Mouse (Mus musculus): Measurements from ENCODE around the gene Tmem131. TPM values are rescaled to one million over a fixed set of nuclear protein-coding genes. Genes with fewer than 3 reads are reported as not detected.
A peak's percentile ranks its signal among the peaks of the same experiment; 100 is the strongest.

Tmem131 gene
- polyA plus RNA-seq, 1 experiment from 2014 or later, result 13.3 TPM

- Histone ChIP-seq H3K9ac (no peak overlapping the region), H3K27ac (no peak overlapping the region), H3K4me3 (no peak overlapping the region), H3K4me1 (no peaks in the 10 kb centered on the region), H3K27me3 (no peaks in the 10 kb centered on the region), H3K4me2 (no peak overlapping the region), H3K9me3 (no peaks in the 10 kb centered on the region), H3K36me3 (peaks cover 89% of the 10 kb centered on the region)
- ATAC-seq (ENCODE audit: insufficient number of reproducible peaks, low FRiP score, low TSS enrichment, low read depth), result no peak
- 93% methylated on average over 7 of the region's 7 CpGs for WGBS
Measured at GRCm38 (mm10) chr1:36811806-36812205, 131.7 kb downstream of the Tmem131 start.

DNA sequence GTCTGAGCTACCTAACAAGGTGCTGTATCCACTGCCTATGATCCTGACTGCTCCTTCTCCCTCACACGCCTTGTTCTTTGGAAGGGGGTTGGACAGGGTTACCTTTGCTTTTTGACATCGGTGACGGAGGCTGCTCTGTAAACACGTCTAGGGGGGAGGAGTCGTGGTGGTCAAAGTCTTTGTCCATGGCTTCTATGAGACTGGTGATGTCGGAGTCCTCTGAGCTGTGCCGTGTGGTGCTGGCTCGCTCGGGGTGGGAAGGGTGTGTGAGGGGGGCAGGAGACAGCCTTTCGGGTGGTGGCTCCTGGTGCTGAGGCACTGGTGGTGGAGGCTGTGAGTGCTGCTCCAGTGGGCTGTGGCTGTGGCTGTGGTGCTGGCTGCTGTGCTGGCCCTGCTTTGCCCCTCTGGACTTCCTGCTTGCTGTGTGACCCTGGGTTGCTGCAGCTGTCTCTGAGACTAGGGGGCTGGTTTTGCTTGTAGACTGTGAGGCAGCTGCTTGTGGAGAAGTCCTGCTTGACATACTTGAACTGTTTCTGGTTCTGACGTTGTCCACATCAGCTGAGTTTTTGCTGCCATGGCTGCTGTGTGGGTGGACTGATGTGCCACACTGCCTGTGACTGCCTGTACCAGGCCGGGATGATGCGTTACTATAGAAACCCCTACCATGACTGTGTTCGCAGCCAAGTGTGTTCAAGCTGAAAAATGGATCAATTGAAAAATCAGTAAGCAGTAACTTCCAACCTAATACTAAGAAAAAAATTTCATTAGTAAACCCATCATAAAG, 135.5 kb downstream of the Tmem131 start:
- Histone ChIP-seq H3K27ac (no peak overlapping the region), H3K36me3 (peaks cover 89% of the 10 kb centered on the region), H3K9me3 (no peaks in the 10 kb centered on the region), H3K4me2 (no peak overlapping the region), H3K9ac (no peak overlapping the region), H3K4me1 (no peaks in the 10 kb centered on the region), H3K4me3 (no peak overlapping the region), H3K27me3 (no peaks in the 10 kb centered on the region)
- ATAC-seq (ENCODE audit: insufficient number of reproducible peaks, low FRiP score, low TSS enrichment, low read depth), result no peak
- 95% methylated on average over 14 of the region's 14 CpGs for WGBS

- no peak overlapping the region for H3K4me2 ChIP-seq
- H3K4me1 ChIP-seq, result no peaks in the 10 kb centered on the region
- H3K9me3 ChIP-seq, result no peaks in the 10 kb centered on the region
- H3K4me3 ChIP-seq, result no peak overlapping the region
- 92% methylated on average over 1 of the region's 1 CpGs for WGBS
- peaks cover 87% of the 10 kb centered on the region for H3K36me3 ChIP-seq
- no peak overlapping the region for H3K27ac ChIP-seq
- H3K27me3 ChIP-seq, result no peaks in the 10 kb centered on the region
- no peak for ATAC-seq (ENCODE audit: insufficient number of reproducible peaks, low FRiP score, low TSS enrichment, low read depth)
- no peak overlapping the region for H3K9ac ChIP-seq
Measured at GRCm38 (mm10) chr1:36807086-36807485, 136.4 kb downstream of the Tmem131 start.

DNA sequence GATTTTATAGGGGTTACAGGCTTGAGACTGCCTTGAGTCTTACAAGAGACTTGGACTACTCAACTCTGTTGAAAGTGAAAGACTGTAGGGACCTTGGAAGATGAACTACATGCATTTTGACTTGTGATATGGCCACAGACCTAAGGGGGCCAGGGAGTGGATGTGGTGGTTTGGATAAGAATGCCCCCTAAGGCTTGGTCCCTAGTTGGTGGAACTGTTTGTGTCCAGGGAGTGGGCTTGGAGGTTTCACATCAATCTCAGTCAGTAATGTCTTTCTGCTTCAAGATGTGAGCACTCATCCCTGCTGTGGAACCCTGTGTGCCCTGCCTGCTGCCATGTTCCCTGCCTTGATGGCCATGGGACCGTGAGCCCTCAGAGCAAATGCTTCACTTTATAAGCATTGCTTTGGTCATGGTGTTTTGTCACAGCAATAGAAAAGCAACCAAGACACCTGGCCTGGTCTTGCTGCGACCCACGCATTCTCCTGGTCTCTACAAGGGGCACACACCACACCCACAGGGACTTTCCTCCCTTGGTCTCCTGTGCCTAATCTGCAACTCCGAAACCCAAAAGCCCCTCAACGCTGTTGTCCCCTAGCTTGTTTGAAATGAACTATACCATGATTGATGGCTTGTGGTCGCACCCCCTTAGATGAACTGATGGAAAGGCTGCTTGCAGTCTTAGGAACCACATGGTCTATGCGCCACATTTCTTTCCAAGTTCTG, 137.1 kb downstream of the Tmem131 start:
- WGBS, result 96% methylated on average over 7 of the region's 7 CpGs
- no peak overlapping the region for H3K4me3 ChIP-seq
- no peak overlapping the region for H3K27ac ChIP-seq
- H3K36me3 ChIP-seq, result peaks cover 87% of the 10 kb centered on the region
- H3K4me2 ChIP-seq, result no peak overlapping the region
- H3K4me1 ChIP-seq, result no peaks in the 10 kb centered on the region
- no peak for ATAC-seq (ENCODE audit: insufficient number of reproducible peaks, low FRiP score, low TSS enrichment, low read depth)
- H3K27me3 ChIP-seq, result no peaks in the 10 kb centered on the region
- H3K9me3 ChIP-seq, result no peaks in the 10 kb centered on the region
- no peak overlapping the region for H3K9ac ChIP-seq

DNA sequence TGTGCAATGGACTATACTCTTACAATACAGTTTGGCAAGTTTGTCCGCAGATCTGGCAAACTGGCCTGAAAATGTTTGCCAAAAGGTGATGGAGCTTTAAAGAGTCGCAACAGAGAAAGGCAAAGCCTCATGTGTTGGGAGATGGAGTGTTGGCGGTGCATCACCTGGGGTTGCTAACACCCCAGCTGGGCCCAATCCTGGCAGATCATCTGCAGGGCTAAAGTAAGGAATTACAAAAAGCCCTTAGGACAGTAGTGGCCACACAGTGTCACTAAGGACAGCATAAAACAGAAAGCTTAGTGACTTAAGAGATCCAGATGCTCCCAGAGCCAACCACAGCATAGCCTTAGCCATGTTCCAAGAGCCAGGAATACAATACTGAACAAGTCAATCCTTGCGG, 138.6 kb downstream of the Tmem131 start:
- 91% methylated on average over 4 of the region's 4 CpGs for WGBS
- H3K9ac ChIP-seq, result no peak overlapping the region
- H3K9me3 ChIP-seq, result no peaks in the 10 kb centered on the region
- no peak overlapping the region for H3K27ac ChIP-seq
- H3K36me3 ChIP-seq, result peaks cover 77% of the 10 kb centered on the region
- no peak overlapping the region for H3K4me2 ChIP-seq
- H3K27me3 ChIP-seq, result no peaks in the 10 kb centered on the region
- H3K4me3 ChIP-seq, result no peak overlapping the region
- ATAC-seq (ENCODE audit: insufficient number of reproducible peaks, low FRiP score, low TSS enrichment, low read depth), result no peak
- no peaks in the 10 kb centered on the region for H3K4me1 ChIP-seq

- Histone ChIP-seq H3K4me2 (no peak overlapping the region), H3K9ac (no peak overlapping the region), H3K27ac (no peak overlapping the region), H3K9me3 (no peaks in the 10 kb centered on the region), H3K27me3 (no peaks in the 10 kb centered on the region), H3K36me3 (peaks cover 78% of the 10 kb centered on the region), H3K4me3 (no peak overlapping the region), H3K4me1 (no peaks in the 10 kb centered on the region)
- WGBS, result 73% methylated on average over 9 of the region's 9 CpGs
- no peak for ATAC-seq (ENCODE audit: insufficient number of reproducible peaks, low FRiP score, low TSS enrichment, low read depth)
Measured at GRCm38 (mm10) chr1:36804259-36804658, 139.2 kb downstream of the Tmem131 start.

GRCm38 (mm10) chr1:36800379-36801011, 143.0 kb downstream of the Tmem131 start:
- Histone ChIP-seq H3K4me1 (no peaks in the 10 kb centered on the region), H3K27me3 (no peaks in the 10 kb centered on the region), H3K27ac (no peak overlapping the region), H3K9me3 (no peaks in the 10 kb centered on the region), H3K4me2 (no peak overlapping the region), H3K36me3 (peaks cover 79% of the 10 kb centered on the region), H3K9ac (no peak overlapping the region), H3K4me3 (no peak overlapping the region)
- WGBS, result 64% methylated on average over 3 of the region's 3 CpGs
- no peak for ATAC-seq (ENCODE audit: insufficient number of reproducible peaks, low FRiP score, low TSS enrichment, low read depth)

DNA sequence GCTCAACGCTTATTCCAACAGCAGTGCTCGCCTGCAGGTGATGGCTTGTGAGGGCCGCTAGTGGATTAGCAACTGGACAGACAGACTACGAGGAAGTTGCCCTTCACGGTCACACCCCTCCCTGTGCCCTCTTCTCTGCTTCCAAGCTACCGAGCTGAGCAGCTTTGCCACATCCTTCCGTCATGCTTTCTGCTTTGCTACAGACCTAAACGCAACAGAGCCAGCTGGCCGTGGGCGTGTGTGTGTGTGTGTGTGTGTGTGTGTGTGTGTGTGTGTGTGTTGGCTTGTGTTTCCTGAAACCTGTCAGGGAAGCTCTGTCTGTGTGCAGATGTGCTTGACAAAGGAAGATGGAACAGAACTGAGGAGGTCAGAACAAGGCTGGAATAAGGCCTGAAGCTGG, 146.0 kb downstream of the Tmem131 start:
- Histone ChIP-seq H3K27me3 (no peaks in the 10 kb centered on the region), H3K27ac (no peak overlapping the region), H3K36me3 (peaks cover 89% of the 10 kb centered on the region), H3K9me3 (no peaks in the 10 kb centered on the region), H3K4me3 (no peak overlapping the region), H3K9ac (no peak overlapping the region), H3K4me1 (no peaks in the 10 kb centered on the region), H3K4me2 (no peak overlapping the region)
- 71% methylated on average over 10 of the region's 10 CpGs for WGBS
- ATAC-seq (ENCODE audit: insufficient number of reproducible peaks, low FRiP score, low TSS enrichment, low read depth), result no peak

DNA sequence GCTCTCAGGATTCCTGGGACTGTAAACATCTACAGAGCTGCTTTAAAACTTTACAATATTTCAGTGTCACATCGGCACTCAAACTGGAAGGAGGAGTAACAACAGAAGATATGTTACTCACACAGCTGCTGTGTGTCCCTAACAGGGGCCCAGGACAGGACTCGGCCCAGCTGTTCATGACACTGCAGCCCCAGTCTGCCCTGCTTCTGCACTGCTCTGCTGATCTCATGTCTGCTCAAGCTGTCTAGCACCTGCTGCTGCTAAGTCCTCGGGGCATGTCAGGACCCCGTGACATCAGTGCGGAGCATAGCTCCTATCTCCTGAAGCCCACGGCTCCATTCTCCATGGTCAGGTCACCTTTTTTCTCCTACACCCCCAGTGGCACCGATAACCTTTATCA, 146.8 kb downstream of the Tmem131 start:
- Histone ChIP-seq H3K4me3 (no peak overlapping the region), H3K9me3 (no peaks in the 10 kb centered on the region), H3K27me3 (no peaks in the 10 kb centered on the region), H3K36me3 (peaks cover 88% of the 10 kb centered on the region), H3K9ac (no peak overlapping the region), H3K4me1 (no peaks in the 10 kb centered on the region), H3K27ac (no peak overlapping the region), H3K4me2 (no peak overlapping the region)
- ATAC-seq (ENCODE audit: insufficient number of reproducible peaks, low FRiP score, low TSS enrichment, low read depth), result peak; percentile 76
- 88% methylated on average over 7 of the region's 7 CpGs for WGBS

- Histone ChIP-seq H3K27me3 (0 out of 2 replicates have a peak, but pooled peaks cover 3% of the 10 kb centered on the region), H3K4me1 (peaks cover 11% of the 10 kb centered on the region), H3K27ac (no peak overlapping the region), H3K4me3 (no peak overlapping the region), H3K9ac (no peak overlapping the region), H3K4me2 (no peak overlapping the region), H3K36me3 (peaks cover 40% of the 10 kb centered on the region), H3K9me3 (no peaks in the 10 kb centered on the region)
- 78% methylated on average over 8 of the region's 8 CpGs for WGBS
- no peak for ATAC-seq (ENCODE audit: insufficient number of reproducible peaks, low FRiP score, low TSS enrichment, low read depth)
Measured at GRCm38 (mm10) chr1:36789416-36789815, 154.1 kb downstream of the Tmem131 start.

GRCm38 (mm10) chr1:36786377-36786776, 157.1 kb downstream of the Tmem131 start:
- peaks cover 11% of the 10 kb centered on the region for H3K36me3 ChIP-seq

GRCm38 (mm10) chr1:36785238-36785641, 158.2 kb downstream of the Tmem131 start:
- ATAC-seq (ENCODE audit: insufficient number of reproducible peaks, low FRiP score, low TSS enrichment, low read depth), result no peak
- 0 out of 2 replicates have a peak, but pooled peaks cover 2% of the 10 kb centered on the region for H3K36me3 ChIP-seq
- H3K9me3 ChIP-seq, result no peaks in the 10 kb centered on the region
- H3K27me3 ChIP-seq, result peaks cover 7% of the 10 kb centered on the region; the same call in 1 of the 2 replicates
- H3K27ac ChIP-seq, result no peak overlapping the region
- H3K4me3 ChIP-seq, result peak overlapping the region; percentile 40
- WGBS, result 2% methylated on average over 16 of the region's 16 CpGs
- H3K9ac ChIP-seq, result peak overlapping the region; percentile 26; the same call in 1 of the 2 replicates
- peaks cover 11% of the 10 kb centered on the region for H3K4me1 ChIP-seq
- H3K4me2 ChIP-seq, result peak overlapping the region; percentile 75

More at GRCm38 (mm10) chr1:36786377-36786776, 157.1 kb downstream of the Tmem131 start:
- no peak overlapping the region for H3K4me3 ChIP-seq
- no peak; the same call in 1 of the 2 replicates for ATAC-seq (ENCODE audit: insufficient number of reproducible peaks, low FRiP score, low TSS enrichment, low read depth)
- WGBS, result 90% methylated on average over 7 of the region's 7 CpGs
- no peak overlapping the region for H3K9ac ChIP-seq
- no peaks in the 10 kb centered on the region for H3K9me3 ChIP-seq
- no peak overlapping the region for H3K4me2 ChIP-seq
- no peak overlapping the region for H3K27ac ChIP-seq
- peaks cover 11% of the 10 kb centered on the region for H3K4me1 ChIP-seq
- H3K27me3 ChIP-seq, result peaks cover 7% of the 10 kb centered on the region; the same call in 1 of the 2 replicates
